Mouse (Mus musculus): ENCODE measurements at regions not wholly inside any gene's neighbourhood (a gene's known extent, or its start where the extent isn't known, plus 50 kb on each side); places are given as distances from the start of the nearest gene placed in this dataset.
"Not testable (repeated sequence)": the region's sequence is repeated elsewhere in the genome, so short reads cannot be mapped to it uniquely, and the experiment has no call there.

GRCm38 (mm10) chr12:117379103-117379850 lies 137.0 kb upstream of the Rapgef5 start:
- DNase-seq (ENCODE audit: low read depth, low spot score): no peak

- DNase-seq (ENCODE audit: low read depth, low spot score): no peak
These were observed 135.4 kb upstream of the Rapgef5 start for GRCm38 (mm10) chr12:117380836-117381235.

GRCm38 (mm10) chr12:117382727-117383126 lies 133.6 kb upstream of the Rapgef5 start:
- DNase-seq (ENCODE audit: low read depth, low spot score): not testable (repeated sequence)

- DNase-seq (ENCODE audit: low read depth, low spot score): peak; percentile 80
These were observed 131.1 kb upstream of the Rapgef5 start for GRCm38 (mm10) chr12:117385072-117385666.

GRCm38 (mm10) chr12:117385697-117386096 lies 130.6 kb upstream of the Rapgef5 start:
- no peak for DNase-seq (ENCODE audit: low read depth, low spot score)

GRCm38 (mm10) chr12:117386957-117387356 lies 129.3 kb upstream of the Rapgef5 start:
- no peak for DNase-seq (ENCODE audit: low read depth, low spot score)

- DNase-seq (ENCODE audit: low read depth, low spot score): no peak
These were observed 126.5 kb upstream of the Rapgef5 start for GRCm38 (mm10) chr12:117389516-117390347.

- no peak for DNase-seq (ENCODE audit: low read depth, low spot score)
These were observed 118.8 kb upstream of the Rapgef5 start for GRCm38 (mm10) chr12:117397512-117397911.

- DNase-seq (ENCODE audit: low read depth, low spot score): peak; percentile 76
These were observed 112.6 kb upstream of the Rapgef5 start for GRCm38 (mm10) chr12:117403513-117404156.

GRCm38 (mm10) chr12:117404157-117404752 lies 112.0 kb upstream of the Rapgef5 start:
- DNase-seq (ENCODE audit: low read depth, low spot score): no peak

- no peak for DNase-seq (ENCODE audit: low read depth, low spot score)
These were observed 109.4 kb upstream of the Rapgef5 start for GRCm38 (mm10) chr12:117406832-117407231.

- DNase-seq (ENCODE audit: low read depth, low spot score): peak; percentile 11
These were observed 105.7 kb upstream of the Rapgef5 start for GRCm38 (mm10) chr12:117410604-117411003.

- DNase-seq (ENCODE audit: low read depth, low spot score): no peak
These were observed 104.0 kb upstream of the Rapgef5 start for GRCm38 (mm10) chr12:117412257-117412656.

GRCm38 (mm10) chr12:117412779-117413505 lies 103.3 kb upstream of the Rapgef5 start:
- DNase-seq (ENCODE audit: low read depth, low spot score): no peak

GRCm38 (mm10) chr12:117414020-117414419 lies 102.3 kb upstream of the Rapgef5 start:
- no peak for DNase-seq (ENCODE audit: low read depth, low spot score)

- DNase-seq (ENCODE audit: low read depth, low spot score): no peak
These were observed 101.1 kb upstream of the Rapgef5 start for GRCm38 (mm10) chr12:117415146-117415545.

- DNase-seq (ENCODE audit: low read depth, low spot score): no peak
These were observed 98.3 kb upstream of the Rapgef5 start for GRCm38 (mm10) chr12:117417991-117418390.

GRCm38 (mm10) chr12:117422315-117422978 lies 93.8 kb upstream of the Rapgef5 start:
- DNase-seq (ENCODE audit: low read depth, low spot score): no peak

GRCm38 (mm10) chr12:117425363-117426031 lies 90.8 kb upstream of the Rapgef5 start:
- no peak for DNase-seq (ENCODE audit: low read depth, low spot score)

GRCm38 (mm10) chr12:117427431-117427830 lies 88.8 kb upstream of the Rapgef5 start:
- DNase-seq (ENCODE audit: low read depth, low spot score): peak; percentile 73
